Mouse (Mus musculus): ENCODE measurements around the gene Ubr3. TPM values are rescaled to one million over a fixed set of nuclear protein-coding genes. Genes with fewer than 3 reads are reported as not detected.

Gene Ubr3
- total and polyA plus RNA-seq, 3 experiments = 10.1 to 188 (median 25.3) TPM

DNA sequence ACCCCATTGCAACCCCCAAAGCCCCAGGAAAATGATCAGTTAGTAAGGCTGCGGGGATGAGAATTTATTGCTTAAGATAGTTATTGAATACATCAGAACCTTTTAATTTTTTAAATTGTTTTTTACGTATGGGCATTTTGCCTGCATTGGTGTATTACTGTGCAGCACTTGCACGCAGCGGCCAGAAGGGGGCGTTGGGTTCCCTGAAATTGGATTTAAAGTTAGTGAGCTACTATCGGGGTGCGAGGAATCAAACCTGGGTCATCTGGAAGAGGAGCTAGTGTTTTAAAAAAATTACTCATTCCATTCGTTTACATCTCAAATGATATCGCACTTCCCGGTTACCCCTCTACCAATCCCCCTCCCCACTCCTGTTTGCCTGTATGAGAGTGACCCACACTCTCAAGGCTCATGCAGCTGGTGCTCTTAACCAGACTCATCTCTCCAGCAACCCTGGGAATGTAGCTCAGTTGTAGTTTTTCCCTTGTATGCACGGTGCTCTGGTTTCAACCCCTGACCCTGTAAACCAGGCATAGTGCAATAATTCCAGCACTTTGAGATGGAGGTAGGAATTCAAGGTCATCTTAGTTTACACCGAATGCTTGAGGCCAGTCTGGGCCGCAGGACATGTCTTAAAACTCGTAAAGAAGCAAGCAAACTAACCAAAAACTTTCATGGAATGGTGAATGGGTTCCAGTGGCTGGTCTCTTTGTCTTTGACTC, 1.4 kb upstream of the Ubr3 start:
- peak overlapping the region; percentile 2; the same call in 1 of the 2 replicates for H3K9ac ChIP-seq (ENCODE audit: control insufficient read depth, low read depth, low read length, poor library complexity, severe bottlenecking)
- peak; percentile 79 for DNase-seq (ENCODE audit: low read depth, low spot score)
- H3K27ac ChIP-seq (ENCODE audit: control insufficient read depth, low read depth, low read length) = peak overlapping the region; percentile 39

DNA sequence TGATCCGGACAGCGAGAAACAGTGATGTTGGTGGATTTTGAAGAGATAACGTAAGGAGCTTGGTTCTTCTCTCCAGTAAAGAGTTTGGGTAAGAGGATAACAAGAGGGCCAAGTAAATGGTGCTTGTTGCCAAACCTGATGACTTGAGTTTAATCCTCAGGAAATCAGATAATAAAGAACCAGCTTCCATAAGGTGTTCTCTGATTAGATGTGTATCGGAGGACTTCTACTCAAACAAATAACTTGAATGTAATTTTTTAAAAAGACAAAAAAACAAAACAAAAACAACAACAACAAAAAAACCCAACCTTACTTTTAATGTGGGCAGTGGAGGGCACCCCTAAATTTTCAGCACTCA, 843 bp upstream of the Ubr3 start:
- H3K79me2 ChIP-seq (ENCODE audit: control insufficient read depth, insufficient read depth, low read length, poor library complexity) = peaks cover 22% of the 10 kb centered on the region
- H3K36me3 ChIP-seq (ENCODE audit: control insufficient read depth in 1 of 2, insufficient read depth in 2 of 2, low read length in 2 of 2) = peaks cover 4 to 19% of the 10 kb centered on the region in 2 experiments; a peak in 2 of 4 replicates
- no peaks in the 10 kb centered on the region; a peak in 1 of 4 replicates for H3K27me3 ChIP-seq (ENCODE audit: control insufficient read depth in 1 of 2, insufficient read depth in 2 of 2, low read length in 2 of 2)
- no peaks in the 10 kb centered on the region for H3K9me3 ChIP-seq (replicated peaks; ENCODE audit: insufficient read depth, low read length)
- H3K9ac ChIP-seq (ENCODE audit: control insufficient read depth, low read depth, low read length, poor library complexity, severe bottlenecking) = peak overlapping the region; percentile 28
- peak overlapping the region; percentile 39 for H3K27ac ChIP-seq (ENCODE audit: control insufficient read depth, low read depth, low read length)
- DNase-seq (ENCODE audit: low read depth, low spot score) = no peak
- peak overlapping the region; percentile 21 to 57; a peak in 3 of 4 replicates for H3K4me3 ChIP-seq (ENCODE audit: control insufficient read depth in 1 of 2, insufficient read depth in 1 of 2, low read depth in 2 of 2, low read length in 2 of 2)
- no peak for TF ChIP-seq ELF1 (IDR thresholded peaks at IDR 0.05; ENCODE audit: low read depth, low read length)
- no peak for TF ChIP-seq BHLHE40 (IDR thresholded peaks at IDR 0.05; ENCODE audit: borderline replicate concordance, low read depth, low read length)
- no peak for TF ChIP-seq TBP (IDR thresholded peaks at IDR 0.05; ENCODE audit: low read depth, low read length)
- TF ChIP-seq TAL1 (IDR thresholded peaks at IDR 0.05; ENCODE audit: low read length) = no peak
- TF ChIP-seq GATA1 (IDR thresholded peaks at IDR 0.05; ENCODE audit: low read depth, low read length) = peak; percentile 65; the same call in 1 of the 2 replicates
- TF ChIP-seq E2F4 (IDR thresholded peaks at IDR 0.05; ENCODE audit: borderline replicate concordance, low read depth, low read length) = no peak
- TF ChIP-seq MAFK (IDR thresholded peaks at IDR 0.05; ENCODE audit: borderline replicate concordance, low read depth, low read length) = no peak
- no peak for TF ChIP-seq MAX (IDR thresholded peaks at IDR 0.05; ENCODE audit: low read length)
- H3K4me1 ChIP-seq (ENCODE audit: control insufficient read depth in 1 of 2, insufficient read depth in 2 of 2, low read length in 2 of 2) = peaks cover 8 to 9% of the 10 kb centered on the region in 2 experiments

More for the DNA sequence above, 1.4 kb upstream of the Ubr3 start:
- Histone ChIP-seq H3K36me3 (ENCODE audit: control insufficient read depth in 1 of 2, insufficient read depth in 2 of 2, low read length in 2 of 2) (peaks cover 4 to 19% of the 10 kb centered on the region in 2 experiments; a peak in 2 of 4 replicates), H3K79me2 (ENCODE audit: control insufficient read depth, insufficient read depth, low read length, poor library complexity) (peaks cover 22% of the 10 kb centered on the region), H3K4me3 (ENCODE audit: control insufficient read depth in 1 of 2, insufficient read depth in 1 of 2, low read depth in 2 of 2, low read length in 2 of 2) (peak overlapping the region; percentile 1 to 57; a peak in 2 of 4 replicates), H3K9me3 (replicated peaks; ENCODE audit: insufficient read depth, low read length) (no peaks in the 10 kb centered on the region), H3K4me1 (ENCODE audit: control insufficient read depth in 1 of 2, insufficient read depth in 2 of 2, low read length in 2 of 2) (peaks cover 8 to 9% of the 10 kb centered on the region in 2 experiments), H3K27me3 (ENCODE audit: control insufficient read depth in 1 of 2, insufficient read depth in 2 of 2, low read length in 2 of 2) (no peaks in the 10 kb centered on the region; a peak in 1 of 4 replicates)
- TF ChIP-seq MAFK (IDR thresholded peaks at IDR 0.05; ENCODE audit: borderline replicate concordance, low read depth, low read length) (no peak), SIN3A (IDR thresholded peaks at IDR 0.05; ENCODE audit: low read length) (peak; percentile 10; the same call in 1 of the 2 replicates), E2F4 (IDR thresholded peaks at IDR 0.05; ENCODE audit: borderline replicate concordance, low read depth, low read length) (no peak), SMC3 (IDR thresholded peaks at IDR 0.05; ENCODE audit: low read depth, low read length) (peak; percentile 64), CTCF (IDR thresholded peaks at IDR 0.05 in 2 of 3, conservative IDR thresholded peaks at IDR 0.05 in 1 of 3; ENCODE audit: control insufficient read depth in 1 of 3, insufficient read depth in 1 of 3, low read depth in 2 of 3, low read length in 3 of 3, poor library complexity in 1 of 3, severe bottlenecking in 1 of 3) (peak; percentile 71 to 84 (median 74)), ZC3H11A (IDR thresholded peaks at IDR 0.05; ENCODE audit: low read depth, low read length) (peak; percentile 38; the same call in 1 of the 2 replicates), MYC (IDR thresholded peaks at IDR 0.05; ENCODE audit: low read depth, low read length) (no peak), MAZ (IDR thresholded peaks at IDR 0.05; ENCODE audit: low read depth, low read length) (no peak), RAD21 (IDR thresholded peaks at IDR 0.05; ENCODE audit: low read depth, low read length) (peak; percentile 63)
